Mouse (Mus musculus) erythroblast, embryonic 14.5 days (primary cell): ENCODE data around the gene Slc12a1.

Experiments used
- GATA1 ChIP-seq: IDR thresholded peaks from 2 replicates; pipeline ENCODE4 v1.6.1; 2012; ENCODE audit warnings: low read length, inconsistent platforms, mixed read lengths
- TAL1 ChIP-seq: IDR thresholded peaks from 3 replicates; pipeline ENCODE4 v1.6.1; 2012; ENCODE audit warnings: low read length, inconsistent platforms, mixed read lengths

- no peak for TF ChIP-seq GATA1
- no peak for TF ChIP-seq TAL1
Observed at GRCm38 (mm10) chr2:125178225-125178798, 26.0 kb downstream of the Slc12a1 start.
